Mouse (Mus musculus) lung, embryonic 14.5 days (tissue): ENCODE measurements around the gene Pes1. TPM values are rescaled to one million over a fixed set of nuclear protein-coding genes. Genes with fewer than 3 reads are reported as not detected.
"Not testable (repeated sequence)": the region's sequence is repeated elsewhere in the genome, so short reads cannot be mapped to it uniquely, and the experiment has no call there.

Experiments
- ATAC-seq: fragments of 200-750 bp; cut with Nextera tagmentation; 2 replicates; pipeline ENCODE4 v1.8.0; 2017; ENCODE audit warnings: mild to moderate bottlenecking, moderate TSS enrichment, moderate library complexity; ENCODE audit not compliant: insufficient read depth
- DNase-seq: peaks from one replicate; pipeline ENCODE4 v3.0.0-alpha.2; 2015
- H3K27ac ChIP-seq: fragments of 300-500 bp; sonication (generic); 2 replicates; pipeline ENCODE4 v1.5.1; 2014; ENCODE audit warnings: low read depth, mild to moderate bottlenecking, moderate library complexity
- H3K27me3 ChIP-seq: fragments of 300-500 bp; sonication (generic); 2 replicates; pipeline ENCODE4 v1.6.1; 2014; ENCODE audit warnings: low read length, control low read depth; ENCODE audit not compliant: insufficient read depth
- H3K36me3 ChIP-seq: fragments of 300-500 bp; sonication (generic); 2 replicates; pipeline ENCODE4 v1.6.1; 2014; ENCODE audit warnings: control low read depth; ENCODE audit not compliant: insufficient read depth
- H3K4me1 ChIP-seq: fragments of 300-500 bp; sonication (generic); 2 replicates; pipeline ENCODE4 v1.6.1; 2014; ENCODE audit warnings: antibody characterized with exemption, control low read depth; ENCODE audit not compliant: insufficient read depth
- H3K4me2 ChIP-seq: fragments of 300-500 bp; sonication (generic); 2 replicates; pipeline ENCODE4 v1.6.1; 2014; ENCODE audit warnings: mild to moderate bottlenecking
- H3K4me3 ChIP-seq: fragments of 300-500 bp; sonication (generic); 2 replicates; pipeline ENCODE4 v1.5.1; 2014; ENCODE audit warnings: low read depth, low read length
- H3K9ac ChIP-seq: fragments of 300-500 bp; sonication (generic); 2 replicates; pipeline ENCODE4 v1.6.1; 2014
- H3K9me3 ChIP-seq: fragments of 300-500 bp; sonication (generic); 2 replicates; pipeline ENCODE4 v1.6.1; 2016; ENCODE audit warnings: low read depth, low read length, control low read depth
- CTCF ChIP-seq: IDR thresholded peaks from 2 replicates; pipeline ENCODE4 v1.5.1; 2016; ENCODE audit warnings: antibody characterized with exemption, low read depth
- WGBS: fragments of 180-500 bp; shearing (Covaris S2); extraction: QIAGEN DNeasy Blood & Tissue Kit; methylation state at CpG from one replicate; pipeline ENCODE4 v1.1.7; 2014; 5-methylcytosine and 5-hydroxymethylcytosine counted together
- polyA plus RNA-seq: library from polyadenylated mRNA; unstranded; fragments of >200 nt; fragmentation: Nextera tagmentation; extraction: Ambion mirVana; gene quantifications from 2 replicates; pipeline ENCODE4 v1.2.1, GENCODE M21; 2014

Gene Pes1
- polyA plus RNA-seq, 1 experiment from 2014 or later: 77.2 TPM

- Histone ChIP-seq H3K4me3 (no peak overlapping the region), H3K9ac (no peak overlapping the region), H3K27ac (no peak overlapping the region), H3K4me2 (no peak overlapping the region), H3K9me3 (no peaks in the 10 kb centered on the region), H3K36me3 (no peaks in the 10 kb centered on the region), H3K27me3 (no peaks in the 10 kb centered on the region), H3K4me1 (no peaks in the 10 kb centered on the region)
- DNase-seq (no peak), ATAC-seq (no peak)
- WGBS: 66% methylated on average over 3 of the region's 3 CpGs
- TF ChIP-seq CTCF: no peak
Observed at GRCm38 (mm10) chr11:3936318-3936717, 27.5 kb upstream of the Pes1 start.

GRCm38 (mm10) chr11:3937321-3937874, 26.4 kb upstream of the Pes1 start:
- no peak for TF ChIP-seq CTCF

GRCm38 (mm10) chr11:3941371-3941770, 22.4 kb upstream of the Pes1 start:
- Histone ChIP-seq H3K9me3 (no peaks in the 10 kb centered on the region), H3K4me2 (no peak overlapping the region), H3K4me3 (no peak overlapping the region), H3K9ac (no peak overlapping the region), H3K4me1 (no peaks in the 10 kb centered on the region), H3K27ac (no peak overlapping the region), H3K27me3 (no peaks in the 10 kb centered on the region), H3K36me3 (no peaks in the 10 kb centered on the region)
- WGBS: 82% methylated on average over 7 of the region's 7 CpGs
- no peak for ATAC-seq
- TF ChIP-seq CTCF: no peak
- no peak for DNase-seq

More at GRCm38 (mm10) chr11:3937321-3937874, 26.4 kb upstream of the Pes1 start:
- Histone ChIP-seq H3K36me3 (no peaks in the 10 kb centered on the region), H3K27ac (no peak overlapping the region), H3K9me3 (no peaks in the 10 kb centered on the region), H3K4me1 (no peaks in the 10 kb centered on the region), H3K4me3 (no peak overlapping the region), H3K27me3 (no peaks in the 10 kb centered on the region), H3K9ac (no peak overlapping the region), H3K4me2 (no peak overlapping the region)
- ATAC-seq (no peak), DNase-seq (no peak)
- 68% methylated on average over 13 of the region's 13 CpGs for WGBS

GRCm38 (mm10) chr11:3946386-3946785, 17.4 kb upstream of the Pes1 start:
- DNase-seq (no peak), ATAC-seq (no peak)
- Histone ChIP-seq H3K9ac (no peak overlapping the region), H3K36me3 (no peaks in the 10 kb centered on the region), H3K27me3 (no peaks in the 10 kb centered on the region), H3K27ac (no peak overlapping the region), H3K4me3 (no peak overlapping the region), H3K9me3 (no peaks in the 10 kb centered on the region), H3K4me1 (no peaks in the 10 kb centered on the region), H3K4me2 (no peak overlapping the region)
- no peak for TF ChIP-seq CTCF
- WGBS: 23% methylated on average over 1 of the region's 1 CpGs

- 84% methylated on average over 5 of the region's 5 CpGs for WGBS
- not testable (repeated sequence) for H3K36me3 ChIP-seq, ATAC-seq, H3K9ac ChIP-seq, H3K9me3 ChIP-seq, DNase-seq, H3K27ac ChIP-seq, H3K27me3 ChIP-seq, H3K4me1 ChIP-seq, H3K4me3 ChIP-seq, H3K4me2 ChIP-seq
Observed at GRCm38 (mm10) chr11:3954876-3955275, 8.9 kb upstream of the Pes1 start.

- H3K36me3 ChIP-seq: not testable (repeated sequence)
Observed at GRCm38 (mm10) chr11:3955371-3955770, 8.4 kb upstream of the Pes1 start.

GRCm38 (mm10) chr11:3960901-3961300, 2.9 kb upstream of the Pes1 start:
- DNase-seq (no peak), ATAC-seq (no peak)
- H3K4me2 ChIP-seq: no peak overlapping the region
- no peak overlapping the region for H3K9ac ChIP-seq
- no peak overlapping the region for H3K4me3 ChIP-seq
- H3K27ac ChIP-seq: no peak overlapping the region
- TF ChIP-seq CTCF: no peak
- 24% methylated on average over 1 of the region's 2 CpGs for WGBS
- no peaks in the 10 kb centered on the region for H3K9me3 ChIP-seq
- H3K27me3 ChIP-seq: no peaks in the 10 kb centered on the region
- no peaks in the 10 kb centered on the region for H3K36me3 ChIP-seq
- H3K4me1 ChIP-seq: no peaks in the 10 kb centered on the region

More at GRCm38 (mm10) chr11:3955371-3955770, 8.4 kb upstream of the Pes1 start:
- not testable (repeated sequence) for H3K27ac ChIP-seq, ATAC-seq, H3K27me3 ChIP-seq, H3K9ac ChIP-seq, DNase-seq, H3K4me3 ChIP-seq, H3K4me2 ChIP-seq, H3K9me3 ChIP-seq, H3K4me1 ChIP-seq
- 71% methylated on average over 4 of the region's 4 CpGs for WGBS

- Histone ChIP-seq H3K27ac (no peak overlapping the region), H3K36me3 (no peaks in the 10 kb centered on the region), H3K4me3 (no peak overlapping the region), H3K9ac (no peak overlapping the region), H3K27me3 (no peaks in the 10 kb centered on the region), H3K4me1 (no peaks in the 10 kb centered on the region), H3K9me3 (no peaks in the 10 kb centered on the region), H3K4me2 (no peak overlapping the region)
- TF ChIP-seq CTCF: no peak
- ATAC-seq: no peak
- 68% methylated on average over 3 of the region's 3 CpGs for WGBS
- DNase-seq: no peak
Observed at GRCm38 (mm10) chr11:3961761-3962160, 2.0 kb upstream of the Pes1 start.
